Mouse (Mus musculus): ENCODE measurements around the gene Ice1.

Ice1 gene

DNA sequence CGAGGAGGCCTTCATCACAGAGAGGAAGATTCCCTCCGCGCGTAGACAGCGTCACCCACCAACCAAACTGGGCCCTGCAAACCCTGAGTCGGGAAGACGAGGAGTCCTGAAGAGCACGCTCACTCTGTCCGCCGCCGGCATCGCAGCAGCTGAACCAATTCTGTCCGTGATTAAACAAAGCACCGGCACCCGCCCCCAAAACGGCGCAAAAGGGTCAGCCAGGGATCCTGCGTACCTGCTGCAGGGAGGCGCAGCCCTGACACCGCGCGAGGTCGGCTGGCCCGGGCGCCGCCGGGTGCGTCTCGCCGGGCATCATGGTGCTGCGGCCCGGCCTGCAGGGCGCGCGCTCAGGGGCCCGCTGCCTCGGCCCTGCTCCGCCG, at the start of gene Ice1:
TSS of gene Ice1 (minus strand) at position 353 of the 380 bp plus-strand sequence.
- no peak for DNase-seq (ENCODE audit: extremely low spot score, low read depth, low spot score)

DNA sequence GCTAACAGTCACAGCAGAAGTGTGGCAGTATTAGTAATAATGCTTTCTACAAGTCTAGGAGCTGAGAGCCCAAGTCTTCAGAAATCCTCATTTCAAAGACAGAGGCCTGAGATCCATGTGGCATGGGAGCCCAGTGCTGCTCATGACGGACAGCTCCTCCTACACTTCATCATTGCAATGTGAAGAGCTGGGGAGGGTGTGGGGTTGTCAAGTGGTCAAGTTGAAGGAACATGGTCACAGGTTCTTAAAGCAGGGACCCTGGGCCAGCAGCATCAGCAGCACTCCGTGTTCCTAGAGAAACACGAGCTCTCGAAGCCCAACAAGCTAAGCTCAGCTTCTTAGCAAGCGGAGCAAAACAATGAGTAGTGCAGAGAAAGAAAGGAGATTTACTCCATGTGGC, 48.4 kb upstream of the Ice1 start:
- DNase-seq (ENCODE audit: extremely low spot score, low read depth, low spot score) = no peak

DNA sequence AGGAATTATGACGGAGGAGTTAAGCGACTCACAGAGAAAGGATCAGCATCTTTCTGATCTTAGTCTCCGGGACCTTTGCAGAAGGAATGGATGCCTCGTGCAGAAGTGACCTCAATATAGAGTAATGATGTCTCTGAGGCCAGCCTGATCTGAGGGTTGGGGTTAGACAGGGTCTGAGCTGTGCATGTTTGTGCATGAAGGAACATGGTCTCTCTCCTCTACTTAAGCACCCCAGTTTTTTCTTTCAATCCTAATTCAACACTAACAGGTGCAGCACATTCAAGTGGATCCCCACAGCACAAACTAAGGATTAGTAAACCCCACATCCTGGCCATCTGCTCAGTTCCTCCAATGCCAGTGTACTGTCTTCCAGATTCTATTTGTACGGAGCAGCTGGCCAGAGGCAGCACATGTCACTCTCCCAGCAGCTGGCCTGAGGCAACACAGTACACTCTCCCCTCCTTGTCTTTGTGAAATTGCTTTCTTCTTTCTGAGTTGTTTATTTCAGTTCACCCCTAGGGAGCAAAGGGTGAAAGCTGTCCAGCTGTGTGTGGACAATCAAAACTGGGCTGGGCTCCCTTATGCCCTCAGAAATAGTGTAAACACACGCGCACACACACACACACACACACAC, 47.7 kb upstream of the Ice1 start:
- no peak for DNase-seq (ENCODE audit: extremely low spot score, low read depth, low spot score)

DNA sequence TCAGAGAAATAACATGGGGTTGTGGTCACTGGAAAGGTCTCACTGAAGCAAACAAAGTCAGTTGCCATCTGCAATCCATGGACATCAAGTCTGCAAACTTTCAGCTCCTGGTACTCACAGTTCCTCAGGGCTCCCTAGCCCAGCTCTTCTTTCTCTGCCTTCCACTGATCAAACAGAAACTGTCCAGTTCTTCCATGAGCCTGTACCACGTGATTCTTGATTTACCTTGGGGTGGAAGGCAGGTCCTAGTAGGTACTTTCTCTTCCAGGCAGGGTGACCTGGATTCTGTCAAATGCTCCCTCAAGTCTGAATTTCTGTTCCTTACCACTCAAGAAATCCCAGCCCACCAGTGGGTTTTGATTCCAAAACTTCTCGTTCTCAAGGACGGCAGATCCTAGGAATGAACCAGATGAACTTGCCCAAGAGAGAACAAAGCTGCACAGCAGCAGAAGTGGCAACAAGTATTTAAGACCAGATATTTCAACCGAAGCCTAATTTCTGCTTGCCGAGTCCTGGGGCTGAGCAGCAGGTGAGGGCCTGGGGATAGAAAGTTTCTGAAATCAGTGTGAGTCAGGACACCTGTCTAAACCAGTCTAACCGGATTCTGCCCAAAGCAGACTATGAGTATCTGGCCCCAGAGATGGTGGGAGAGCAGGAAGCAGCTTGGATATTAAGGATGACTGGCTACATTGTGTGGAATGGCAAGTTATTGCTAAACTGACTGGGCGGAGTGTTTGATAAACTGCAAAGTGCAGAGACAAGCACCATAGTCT, 44.2 kb upstream of the Ice1 start:
- no peak for DNase-seq (ENCODE audit: extremely low spot score, low read depth, low spot score)

DNA sequence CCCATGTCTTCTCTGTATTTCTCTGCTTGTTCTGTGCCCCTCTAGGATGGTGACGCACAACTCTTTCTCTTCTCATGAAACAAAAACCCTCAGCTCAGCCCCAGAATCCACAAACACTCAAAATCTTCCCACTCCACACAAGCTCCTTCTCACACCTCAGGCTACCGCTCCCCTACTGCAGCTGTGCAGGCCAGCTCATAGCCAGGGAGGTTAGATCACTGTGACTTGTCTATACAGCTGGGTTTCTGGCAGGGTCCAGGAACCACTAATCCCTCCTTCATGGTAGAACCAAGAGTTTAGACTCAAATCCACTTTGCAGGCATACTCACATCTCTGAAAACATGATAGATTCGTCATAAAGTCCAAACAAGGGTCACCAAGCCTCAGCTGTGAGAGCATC, 42.9 kb upstream of the Ice1 start:
- DNase-seq (ENCODE audit: extremely low spot score, low read depth, low spot score) = no peak

- no peak for DNase-seq (ENCODE audit: extremely low spot score, low read depth, low spot score)
Measured at GRCm38 (mm10) chr13:70677689-70678088, 40.3 kb upstream of the Ice1 start.

GRCm38 (mm10) chr13:70676243-70677183, 39.1 kb upstream of the Ice1 start:
- no peak for DNase-seq (ENCODE audit: extremely low spot score, low read depth, low spot score)

DNA sequence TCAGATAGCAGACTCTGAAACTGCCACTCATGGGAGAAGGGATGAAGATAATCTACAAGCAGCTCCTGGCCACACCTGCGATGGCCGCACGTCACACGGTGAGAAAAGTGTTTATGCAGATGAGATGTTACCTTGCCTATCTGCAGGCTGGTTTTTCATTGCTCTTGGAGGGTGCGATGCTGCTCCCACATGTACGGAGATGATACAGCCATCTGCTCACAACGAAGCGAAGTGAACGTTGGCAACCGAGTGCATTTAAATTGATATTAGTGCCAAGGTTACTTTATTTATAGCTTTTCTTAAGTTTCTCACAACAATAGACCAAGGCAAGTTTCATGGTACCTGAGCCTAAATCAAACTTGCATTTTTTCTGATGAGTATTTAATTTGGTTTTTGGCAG, 37.6 kb upstream of the Ice1 start:
- DNase-seq (ENCODE audit: extremely low spot score, low read depth, low spot score) = no peak

DNA sequence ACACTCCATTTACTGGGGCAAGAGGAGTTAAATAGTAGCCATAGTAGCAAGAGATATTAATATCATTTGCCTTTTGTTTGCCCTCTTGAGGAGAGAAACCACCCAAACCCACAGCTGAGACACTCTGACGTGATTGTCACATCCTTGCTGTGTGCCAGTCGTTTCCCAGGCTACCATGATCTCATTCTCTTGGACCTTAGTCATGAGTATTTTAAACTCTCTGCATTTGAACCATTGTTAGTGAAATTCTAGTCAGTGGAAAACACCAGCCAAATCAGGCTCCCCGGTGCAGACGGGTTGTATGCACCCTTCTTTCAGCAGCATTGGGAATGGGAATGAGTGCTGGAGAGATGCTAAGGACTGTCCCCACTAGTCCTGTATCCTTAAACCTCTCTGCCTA, 32.6 kb upstream of the Ice1 start:
- DNase-seq (ENCODE audit: extremely low spot score, low read depth, low spot score) = no peak

DNA sequence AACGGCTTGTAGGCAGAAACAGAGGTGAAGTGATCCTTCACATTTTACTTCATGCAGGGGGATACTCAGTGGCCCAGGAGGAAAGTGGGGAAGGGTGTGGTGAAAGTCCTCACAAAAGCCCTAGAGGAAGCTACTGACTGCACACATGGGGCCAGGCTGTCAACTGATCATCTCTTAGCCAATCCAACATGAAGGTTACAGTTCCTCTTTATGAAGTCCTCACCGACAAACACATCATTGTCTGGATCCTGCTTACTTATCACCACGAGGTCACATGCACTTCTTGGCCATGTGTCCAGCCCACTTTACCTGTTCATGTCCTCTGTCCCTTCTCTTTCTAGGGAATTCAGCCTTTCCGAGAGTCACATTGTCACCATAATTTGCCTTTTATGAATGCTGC, 22.3 kb upstream of the Ice1 start:
- no peak for DNase-seq (ENCODE audit: extremely low spot score, low read depth, low spot score)

- DNase-seq (ENCODE audit: extremely low spot score, low read depth, low spot score) = no peak
Measured at GRCm38 (mm10) chr13:70656741-70657140, 19.3 kb upstream of the Ice1 start.

DNA sequence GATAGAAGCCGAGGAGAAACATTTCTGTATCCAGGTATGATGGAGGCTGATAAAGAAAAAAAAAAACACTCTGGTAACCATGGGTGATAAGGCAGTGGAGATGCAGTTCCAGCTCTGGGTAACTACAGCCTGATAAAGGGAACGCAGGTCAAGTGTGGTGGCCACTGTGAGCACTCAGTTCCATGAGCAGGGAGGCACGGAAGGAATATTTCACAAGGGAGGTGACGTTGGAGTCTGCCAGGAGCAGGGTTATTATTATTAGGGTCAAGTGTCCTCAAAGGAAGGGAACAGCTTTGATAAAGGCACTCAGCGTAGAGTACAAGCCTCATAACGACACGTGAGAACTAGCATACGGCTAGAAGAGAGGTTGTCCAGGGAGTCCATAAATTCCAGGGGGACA, 18.9 kb upstream of the Ice1 start:
- DNase-seq (ENCODE audit: extremely low spot score, low read depth, low spot score) = no peak

DNA sequence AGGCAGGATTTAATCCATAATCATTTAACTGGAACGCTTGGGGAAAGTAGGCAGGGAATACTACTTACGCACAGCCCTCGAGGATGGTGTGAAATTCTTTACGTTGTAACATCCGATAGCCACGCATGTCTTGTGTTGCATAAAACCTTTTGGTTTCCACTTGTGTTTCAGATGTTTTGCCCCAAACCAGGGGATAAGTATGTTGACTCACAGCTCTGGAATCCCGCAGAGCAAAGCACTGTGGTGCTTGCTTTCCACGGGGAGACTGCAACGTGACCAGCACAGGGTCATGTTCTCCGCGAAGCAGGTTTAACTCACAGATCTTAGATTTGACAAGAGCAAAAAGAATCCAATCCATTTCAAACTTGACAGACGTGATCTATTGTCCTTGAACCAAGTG, 18.1 kb upstream of the Ice1 start:
- no peak for DNase-seq (ENCODE audit: extremely low spot score, low read depth, low spot score)

DNA sequence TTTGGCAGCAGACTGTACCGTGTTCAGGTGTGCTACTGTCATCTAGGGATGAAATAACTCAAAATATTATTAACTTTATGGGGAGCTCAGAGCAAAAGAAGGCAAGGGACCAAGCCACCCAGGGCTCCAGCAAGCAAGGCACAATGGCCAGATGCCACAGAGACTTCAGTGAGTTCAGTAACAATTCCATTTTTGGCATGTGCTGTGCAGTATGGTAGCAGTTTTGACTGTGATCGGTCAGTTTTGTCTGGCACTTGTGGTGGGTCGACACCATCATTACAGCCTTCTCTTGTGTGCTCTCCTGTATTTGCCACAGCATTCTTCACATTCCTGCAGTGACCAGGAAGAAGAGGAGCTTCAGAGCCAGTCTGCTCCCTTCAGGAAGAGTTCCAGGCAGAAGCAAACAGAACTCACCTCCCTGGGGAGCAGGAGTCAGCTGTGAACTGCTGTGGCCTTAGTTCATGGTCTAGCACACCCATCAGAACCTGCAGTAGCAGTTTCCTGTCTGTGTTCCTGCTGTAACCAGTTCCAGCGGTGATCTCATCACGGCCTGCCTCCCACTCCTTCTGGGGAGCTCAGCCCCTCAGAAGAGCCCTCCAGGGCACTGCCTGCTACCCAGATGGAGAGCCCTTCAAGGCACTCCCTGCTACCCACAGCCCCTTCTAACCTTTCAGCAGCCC, 16.8 kb upstream of the Ice1 start:
- no peak for DNase-seq (ENCODE audit: extremely low spot score, low read depth, low spot score)

GRCm38 (mm10) chr13:70653457-70653856, 16.0 kb upstream of the Ice1 start:
- DNase-seq (ENCODE audit: extremely low spot score, low read depth, low spot score) = no peak

DNA sequence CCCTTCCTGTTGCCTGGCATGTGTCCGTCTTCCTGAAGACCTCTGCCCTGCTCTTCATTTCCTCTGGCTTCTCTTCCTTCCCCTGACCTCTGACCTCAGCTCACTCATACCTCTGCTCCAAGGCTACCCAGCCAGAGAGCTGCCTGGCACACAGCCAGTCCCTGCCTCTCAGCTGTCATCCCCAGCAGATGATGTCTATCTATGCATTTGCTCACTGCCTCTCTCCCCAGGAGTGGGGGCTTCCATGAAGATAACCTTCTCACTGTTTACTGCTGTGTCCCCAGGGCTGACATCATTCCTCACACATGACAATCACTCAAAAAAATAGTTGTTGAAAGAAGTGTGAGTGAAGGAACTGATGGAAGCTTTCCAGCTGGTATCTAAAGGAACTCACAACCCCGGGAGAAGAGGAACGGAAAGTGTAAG, 12.6 kb upstream of the Ice1 start:
- DNase-seq (ENCODE audit: extremely low spot score, low read depth, low spot score) = no peak

- no peak for DNase-seq (ENCODE audit: extremely low spot score, low read depth, low spot score)
Measured at GRCm38 (mm10) chr13:70645968-70646505, 8.6 kb upstream of the Ice1 start.

GRCm38 (mm10) chr13:70644083-70644462, 6.6 kb upstream of the Ice1 start:
- DNase-seq (ENCODE audit: extremely low spot score, low read depth, low spot score) = no peak

DNA sequence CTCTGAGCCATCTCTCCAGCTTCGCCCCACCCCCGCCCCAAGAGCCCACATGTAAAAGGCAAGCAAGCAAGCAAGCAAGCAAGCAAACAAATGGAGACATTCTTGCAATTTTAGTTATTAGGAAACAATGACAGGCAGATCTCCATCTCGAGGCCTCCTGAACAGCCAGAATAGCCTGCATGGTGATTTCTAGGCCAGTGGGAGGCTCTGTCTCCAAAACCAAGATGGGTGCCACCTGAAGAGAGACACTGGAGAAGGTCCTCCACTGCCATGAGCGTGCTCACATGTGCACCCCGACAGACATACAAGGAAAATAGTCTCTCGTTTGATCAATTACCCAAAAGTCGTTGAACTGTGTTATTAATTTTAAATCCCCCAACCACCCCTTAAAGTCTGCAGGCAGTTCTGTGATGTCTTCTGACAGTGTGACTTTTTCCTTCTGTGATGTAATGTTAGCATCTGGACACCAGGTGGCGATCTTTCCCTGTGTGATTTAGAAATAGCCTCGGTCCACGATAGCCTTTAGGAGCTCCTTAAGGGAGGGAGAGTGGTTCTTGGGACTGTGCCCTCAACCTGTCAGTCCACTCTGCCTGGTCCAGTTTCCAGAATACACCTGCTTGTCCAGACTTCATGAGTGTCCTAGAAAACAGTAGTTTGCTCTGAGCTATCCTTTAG, 6.1 kb upstream of the Ice1 start:
- peak; percentile 64 for DNase-seq (ENCODE audit: extremely low spot score, low read depth, low spot score)

DNA sequence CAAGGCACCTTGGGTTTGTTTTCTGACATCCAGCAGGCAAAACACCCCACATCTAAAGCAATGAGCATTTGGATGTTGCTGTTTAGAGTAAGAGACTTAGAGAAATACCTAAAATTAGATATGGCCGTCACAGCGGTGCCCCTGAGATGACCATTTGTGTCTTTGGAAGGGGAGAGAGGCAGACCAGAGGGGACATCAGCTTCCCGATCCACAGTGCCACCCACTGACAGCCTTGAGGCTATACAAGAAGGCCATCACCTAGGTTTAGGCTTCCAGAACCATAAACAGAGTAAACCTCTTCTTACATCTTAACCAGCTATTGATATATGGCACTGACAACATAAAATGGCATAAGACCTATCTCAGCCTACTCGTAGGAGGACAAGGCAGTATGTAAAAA, 4.5 kb upstream of the Ice1 start:
- DNase-seq (ENCODE audit: extremely low spot score, low read depth, low spot score) = no peak

Data from hindlimb bud, embryonic 11.5 days (tissue).